Mouse (Mus musculus) liver, postnatal 0 days (tissue): ENCODE results near the gene Tex14.
"Not testable (repeated sequence)": the region's sequence is repeated elsewhere in the genome, so short reads cannot be mapped to it uniquely, and the experiment has no call there.

Source experiments
- CTCF ChIP-seq: sonication (generic); IDR thresholded peaks from 2 replicates; pipeline ENCODE4 v1.5.1; 2016; ENCODE audit warnings: antibody characterized with exemption, low read depth
- EP300 ChIP-seq: IDR thresholded peaks from 2 replicates; pipeline ENCODE4 v1.6.1; 2016; ENCODE audit warnings: antibody characterized with exemption, low read depth, mild to moderate bottlenecking

- TF ChIP-seq CTCF, EP300: not testable (repeated sequence)
Observed at GRCm38 (mm10) chr11:87471699-87471997, 66.8 kb downstream of the Tex14 start.
